Mouse (Mus musculus) heart, embryonic 11.5 days (tissue): ENCODE measurements around the gene Tmem192. TPM values are rescaled to one million over a fixed set of nuclear protein-coding genes. Genes with fewer than 3 reads are reported as not detected.

Experiments used
- ATAC-seq: fragments of 200-750 bp; cut with Nextera tagmentation; replicated peaks from 2 replicates; pipeline ENCODE4 v1.8.0; 2017; ENCODE audit warnings: moderate library complexity; ENCODE audit not compliant: insufficient number of reproducible peaks, low FRiP score, low TSS enrichment
- H3K27ac ChIP-seq: fragments of 300-500 bp; sonication (generic); 2 replicates; pipeline ENCODE4 v1.5.1; 2014; ENCODE audit warnings: mild to moderate bottlenecking, low read depth, low read length
- H3K27me3 ChIP-seq: fragments of 300-500 bp; sonication (generic); 2 replicates; pipeline ENCODE4 v1.6.1; 2014; ENCODE audit warnings: mild to moderate bottlenecking, low read length, mixed read lengths; ENCODE audit not compliant: control insufficient read depth, insufficient read depth
- H3K36me3 ChIP-seq: fragments of 300-500 bp; sonication (generic); 2 replicates; pipeline ENCODE4 v1.6.1; 2014; ENCODE audit warnings: mild to moderate bottlenecking, low read length, moderate library complexity, mixed read lengths; ENCODE audit not compliant: control insufficient read depth, insufficient read depth
- H3K4me1 ChIP-seq: fragments of 300-500 bp; sonication (generic); 2 replicates; pipeline ENCODE4 v1.6.1; 2014; ENCODE audit warnings: low read length; ENCODE audit not compliant: control insufficient read depth, insufficient read depth
- H3K4me2 ChIP-seq: fragments of 300-500 bp; sonication (generic); 2 replicates; pipeline ENCODE4 v1.6.1; 2014; ENCODE audit warnings: mild to moderate bottlenecking, moderate library complexity
- H3K4me3 ChIP-seq: fragments of 300-500 bp; sonication (generic); 2 replicates; pipeline ENCODE4 v1.5.1; 2014; ENCODE audit warnings: low read depth, low read length
- H3K9ac ChIP-seq: fragments of 300-500 bp; sonication (generic); 2 replicates; pipeline ENCODE4 v1.6.1; 2014; ENCODE audit warnings: mild to moderate bottlenecking, low read depth, low read length, moderate library complexity
- H3K9me3 ChIP-seq: fragments of 300-500 bp; sonication (generic); replicated peaks from 2 replicates; pipeline ENCODE4 v1.6.1; 2016; ENCODE audit warnings: low read length; ENCODE audit not compliant: control insufficient read depth
- WGBS: fragments of 180-500 bp; shearing (Covaris S2); extraction: QIAGEN DNeasy Blood & Tissue Kit; methylation state at CpG from one replicate; pipeline ENCODE4 v1.1.7; 2014; ENCODE audit not compliant: insufficient replicate concordance; 5-methylcytosine and 5-hydroxymethylcytosine counted together
- polyA plus RNA-seq: library from polyadenylated mRNA; unstranded; fragments of >200 nt; fragmentation: Nextera tagmentation; extraction: Ambion mirVana; gene quantifications from 2 replicates; pipeline ENCODE4 v1.2.1, GENCODE M21; 2014

The Tmem192 gene
- polyA plus RNA-seq, 1 experiment from 2014 or later, result 24.8 TPM

- H3K4me2 ChIP-seq, result no peak overlapping the region
- peaks cover 7% of the 10 kb centered on the region for H3K27me3 ChIP-seq
- no peaks in the 10 kb centered on the region for H3K36me3 ChIP-seq
- no peak overlapping the region for H3K4me3 ChIP-seq
- no peaks in the 10 kb centered on the region for H3K4me1 ChIP-seq
- no peak overlapping the region for H3K27ac ChIP-seq
- H3K9me3 ChIP-seq, result no peaks in the 10 kb centered on the region
- ATAC-seq, result no peak
- 73% methylated on average over 7 of the region's 7 CpGs for WGBS
- no peak overlapping the region for H3K9ac ChIP-seq
Measured at GRCm38 (mm10) chr8:64945606-64946005, 1.4 kb upstream of the Tmem192 start.

GRCm38 (mm10) chr8:64946441-64946819, 555 bp upstream of the Tmem192 start:
- Histone ChIP-seq H3K4me2 (peak overlapping the region; percentile 72), H3K9me3 (no peaks in the 10 kb centered on the region), H3K27me3 (peaks cover 7% of the 10 kb centered on the region), H3K27ac (no peak overlapping the region), H3K36me3 (no peaks in the 10 kb centered on the region), H3K4me1 (no peaks in the 10 kb centered on the region), H3K4me3 (peak overlapping the region; percentile 64; the same call in 1 of the 2 replicates), H3K9ac (no peak overlapping the region)
- WGBS, result 51% methylated on average over 8 of the region's 8 CpGs
- ATAC-seq, result no peak

GRCm38 (mm10) chr8:64947698-64948034, 681 bp downstream of the Tmem192 start:
- peak overlapping the region; percentile 79 for H3K9ac ChIP-seq
- H3K9me3 ChIP-seq, result no peaks in the 10 kb centered on the region
- no peaks in the 10 kb centered on the region for H3K36me3 ChIP-seq
- no peak for ATAC-seq
- H3K4me1 ChIP-seq, result no peaks in the 10 kb centered on the region
- H3K4me3 ChIP-seq, result peak overlapping the region; percentile 64
- peaks cover 6% of the 10 kb centered on the region for H3K27me3 ChIP-seq
- H3K4me2 ChIP-seq, result peak overlapping the region; percentile 72
- peak overlapping the region; percentile 75 for H3K27ac ChIP-seq
- 11% methylated on average over 10 of the region's 10 CpGs for WGBS

GRCm38 (mm10) chr8:64948371-64948770, 1.4 kb downstream of the Tmem192 start:
- Histone ChIP-seq H3K4me3 (no peak overlapping the region), H3K27me3 (no peaks in the 10 kb centered on the region), H3K4me1 (no peaks in the 10 kb centered on the region), H3K27ac (no peak overlapping the region), H3K9ac (no peak overlapping the region), H3K36me3 (no peaks in the 10 kb centered on the region), H3K4me2 (no peak overlapping the region), H3K9me3 (no peaks in the 10 kb centered on the region)
- ATAC-seq, result no peak
- WGBS, result 88% methylated on average over 1 of the region's 1 CpGs

- H3K27me3 ChIP-seq, result no peaks in the 10 kb centered on the region
- H3K4me1 ChIP-seq, result no peaks in the 10 kb centered on the region
- no peak for ATAC-seq
- 91% methylated on average over 6 of the region's 6 CpGs for WGBS
- no peaks in the 10 kb centered on the region for H3K9me3 ChIP-seq
- no peak overlapping the region for H3K27ac ChIP-seq
- no peak overlapping the region for H3K4me3 ChIP-seq
- H3K9ac ChIP-seq, result no peak overlapping the region
- H3K36me3 ChIP-seq, result no peaks in the 10 kb centered on the region
- no peak overlapping the region for H3K4me2 ChIP-seq
Measured at GRCm38 (mm10) chr8:64952101-64952500, 5.1 kb downstream of the Tmem192 start.

- Histone ChIP-seq H3K9me3 (no peaks in the 10 kb centered on the region), H3K27me3 (no peaks in the 10 kb centered on the region), H3K4me2 (no peak overlapping the region), H3K9ac (no peak overlapping the region), H3K4me1 (no peaks in the 10 kb centered on the region), H3K36me3 (peaks cover 4% of the 10 kb centered on the region; the same call in 1 of the 2 replicates), H3K27ac (no peak overlapping the region), H3K4me3 (no peak overlapping the region)
- 80% methylated on average over 9 of the region's 9 CpGs for WGBS
- ATAC-seq, result no peak
Measured at GRCm38 (mm10) chr8:64959025-64959424, 12.0 kb downstream of the Tmem192 start.

GRCm38 (mm10) chr8:64962836-64963235, 15.9 kb downstream of the Tmem192 start:
- Histone ChIP-seq H3K4me1 (no peaks in the 10 kb centered on the region), H3K4me2 (no peak overlapping the region), H3K36me3 (peaks cover 6% of the 10 kb centered on the region; the same call in 1 of the 2 replicates), H3K27ac (no peak overlapping the region), H3K4me3 (no peak overlapping the region), H3K27me3 (no peaks in the 10 kb centered on the region), H3K9me3 (no peaks in the 10 kb centered on the region), H3K9ac (no peak overlapping the region)
- no peak for ATAC-seq

- Histone ChIP-seq H3K4me2 (no peak overlapping the region), H3K4me3 (no peak overlapping the region), H3K9ac (no peak overlapping the region), H3K36me3 (no peaks in the 10 kb centered on the region), H3K9me3 (no peaks in the 10 kb centered on the region), H3K27me3 (no peaks in the 10 kb centered on the region), H3K4me1 (no peaks in the 10 kb centered on the region), H3K27ac (no peak overlapping the region)
- ATAC-seq, result no peak
- WGBS, result 73% methylated on average over 20 of the region's 20 CpGs
Measured at GRCm38 (mm10) chr8:64983150-64983897, 36.3 kb downstream of the Tmem192 start.

GRCm38 (mm10) chr8:64987731-64988130, 40.7 kb downstream of the Tmem192 start, which contains the start of gene Trim75:
TSS of gene Trim75 (minus strand) at chr8:64987831.
- Histone ChIP-seq H3K4me3 (no peak within 1 kb of the TSS), H3K9me3 (0 out of 2 replicates have a peak, but pooled peaks cover 2% of the 10 kb centered on the region), H3K4me2 (no peak within 1 kb of the TSS), H3K4me1 (no peaks in the 10 kb centered on the region), H3K9ac (no peak within 1 kb of the TSS), H3K27me3 (no peaks in the 10 kb centered on the region), H3K36me3 (no peaks in the 10 kb centered on the region), H3K27ac (no peak within 1 kb of the TSS)
- no peak for ATAC-seq
- 88% methylated on average over 4 of the region's 4 CpGs for WGBS
